21 mouse cellular contexts compared by ENCODE assay signal in the genomic region with DNA sequence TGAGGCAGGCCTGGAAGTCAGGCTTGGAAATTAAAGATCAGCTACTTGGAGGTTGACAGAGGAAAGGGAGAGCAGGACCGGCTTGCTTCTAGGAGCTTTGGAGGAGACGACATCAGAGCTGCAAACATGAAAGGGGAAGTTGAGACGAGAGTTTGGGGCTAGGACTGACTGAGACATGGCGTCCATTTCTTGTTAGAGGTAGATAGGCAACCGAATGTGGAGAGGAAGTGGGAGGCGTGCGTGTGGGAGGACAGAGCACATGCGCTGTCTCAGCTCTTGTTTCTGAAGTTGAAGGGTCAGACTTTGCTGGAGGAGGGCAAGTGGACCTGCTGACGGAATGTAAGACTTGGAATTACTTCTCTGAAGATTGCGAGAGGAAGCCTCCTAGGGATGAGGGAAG. TPM values are rescaled to one million over a fixed set of nuclear protein-coding genes. Genes with fewer than 3 reads are reported as not detected.
A peak's percentile ranks its signal among the peaks of the same experiment; 100 is the strongest.
DNase-seq lines count a peak whose midpoint lies in the region.
"Had no signal": no experiment of that assay in that cellular context is flagged by ENCODE, and none has a peak within 500 bp of the region (broad histone marks: within the 10 kb centered on the region; RNA-seq: fewer than 3 reads in every experiment).

No protein-coding gene starts in this region.

- DNase-seq in layer of hippocampus, adult 9-11 months, result peak; percentile 43
- no peak for DNase-seq in layer of hippocampus, postnatal 14 days (ENCODE audit: low spot score in 2 of 2)
- DNase-seq in A20 (ENCODE audit: low read depth, low spot score), result peak; percentile 9
- DNase-seq in MEL-GATA-1-ER (ENCODE audit: extremely low read depth, low read depth), result peak; percentile 49
- no peak for DNase-seq in cerebellum, adult 18-20 months
- DNase-seq in adrenal gland, postnatal 10 days, result no peak
- DNase-seq in spleen, adult 12 weeks (ENCODE audit: low spot score), result no peak
- DNase-seq: adrenal gland, postnatal 36 days; cerebellum, adult 11 months; cerebellum, postnatal 10 days; gastrocnemius, postnatal 25 days; heart, adult 2 months; heart, postnatal 14 days; lung, embryonic 14.5 days; thymus, postnatal 36 days had no signal

- H3K36me3 ChIP-seq in megakaryocyte, embryonic 14.5 days (replicated peaks; ENCODE audit: low read length), result peaks cover 74% of the 10 kb centered on the region

- H3K4me1 ChIP-seq in megakaryocyte, embryonic 14.5 days, result peaks cover 9% of the 10 kb centered on the region
- H3K4me1 ChIP-seq: forebrain, embryonic 10.5 days; heart, embryonic 13.5 days; hindbrain, embryonic 12.5 days; limb, embryonic 12.5 days; midbrain, embryonic 15.5 days had no signal

- peaks cover 2% of the 10 kb centered on the region; the same call in 1 of the 2 replicates for H3K9me3 ChIP-seq in megakaryocyte, embryonic 14.5 days
- H3K9me3 ChIP-seq: hindbrain, embryonic 12.5 days; midbrain, embryonic 15.5 days had no signal

- no peaks in the 10 kb centered on the region for H3K27me3 ChIP-seq in megakaryocyte, embryonic 14.5 days (replicated peaks)
- H3K27me3 ChIP-seq: heart, embryonic 13.5 days; hindbrain, embryonic 12.5 days; limb, embryonic 12.5 days; midbrain, embryonic 15.5 days had no signal

- peak overlapping the region; percentile 59 for H3K4me3 ChIP-seq in megakaryocyte, embryonic 14.5 days (replicated peaks)
- H3K4me3 ChIP-seq: forebrain, embryonic 10.5 days; heart, adult 2 months; heart, embryonic 13.5 days; hindbrain, embryonic 12.5 days; limb, embryonic 12.5 days; midbrain, embryonic 15.5 days had no signal

RNA-seq across cellular contexts. Expression of gene Casd1, which starts 17.3 kb away (rescaled TPM):
- total RNA-seq in layer of hippocampus, postnatal 14 days (2021), result 10 to 100 TPM; 44.8 to 47.4 TPM
- polyA plus RNA-seq in megakaryocyte, embryonic 14.5 days (2012; ENCODE audit: insufficient read depth, low replicate concordance), result 2.7 and 5.7 TPM in 2 replicates
- 10 to 100 TPM; 32.7 to 34.9 TPM for total RNA-seq in adrenal gland, postnatal 10 days (2021)

Comparison
In these comparisons a context has a peak if more than half of its experiments do, and no peak if none do; other contexts are left out.
1. DNase-seq: peak in layer of hippocampus, adult 9-11 months (single experiment), A20 (single experiment) and MEL-GATA-1-ER (single experiment); none in layer of hippocampus, postnatal 14 days (0 of 2), cerebellum, adult 18-20 months (0 of 2), adrenal gland, postnatal 10 days (single experiment) and spleen, adult 12 weeks (single experiment).